Mouse (Mus musculus) spleen, postnatal 10 days (tissue): ENCODE results near the gene Gm732.

Experiments used
- DNase-seq, 2 experiments: peaks; one replicate each; pipeline ENCODE4 v3.0.0; 2021 to 2022; ENCODE audit warnings: low spot score in 2 of 2

Gene Gm732

DNA sequence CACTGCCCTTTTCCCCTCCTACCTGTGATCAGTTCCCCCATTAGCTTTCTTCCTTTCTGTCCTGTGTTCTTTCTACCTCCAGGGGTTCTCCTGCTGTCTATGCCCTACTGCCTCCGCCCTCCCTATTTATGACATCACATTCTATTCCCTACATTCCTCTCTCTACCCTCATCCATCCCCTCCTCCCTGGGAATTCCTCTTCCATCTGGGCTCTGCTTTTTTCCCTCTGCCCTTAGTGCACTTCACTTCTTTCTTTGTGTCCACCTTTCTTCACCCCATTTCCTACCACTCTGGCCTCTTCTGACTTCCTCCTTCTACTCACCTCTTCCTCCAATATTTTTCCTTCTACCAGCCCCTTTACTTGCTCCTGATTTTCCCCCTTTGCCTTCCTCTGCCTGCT is at the start of gene Gm732:
Gm732 (minus strand) TSS at position 101 of the 400 bp plus-strand sequence.
- no peak for DNase-seq
